Mouse (Mus musculus): ENCODE results near the gene Pop7.

The Pop7 gene

DNA sequence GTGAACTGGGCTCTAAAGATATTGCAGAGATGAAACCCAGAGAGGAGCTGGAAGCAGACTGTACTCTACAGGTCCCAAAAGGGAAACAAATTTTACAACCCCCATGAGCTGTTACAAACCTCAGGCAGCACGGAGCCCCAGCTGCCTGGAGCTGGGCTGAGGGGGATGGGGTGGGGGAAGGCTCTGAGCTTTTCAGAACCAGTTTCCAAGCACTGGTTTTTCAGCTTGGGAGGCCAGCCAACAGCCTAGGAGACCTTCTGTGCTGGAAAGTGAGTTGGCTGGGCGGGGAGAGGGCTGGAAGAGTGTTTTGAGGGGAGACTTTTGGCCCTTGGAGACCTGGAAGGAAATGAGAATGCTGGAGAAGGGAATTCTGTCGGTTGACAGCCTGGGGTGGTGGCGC lies 10.8 kb downstream of the Pop7 start:
- peak; percentile 72 for DNase-seq

DNA sequence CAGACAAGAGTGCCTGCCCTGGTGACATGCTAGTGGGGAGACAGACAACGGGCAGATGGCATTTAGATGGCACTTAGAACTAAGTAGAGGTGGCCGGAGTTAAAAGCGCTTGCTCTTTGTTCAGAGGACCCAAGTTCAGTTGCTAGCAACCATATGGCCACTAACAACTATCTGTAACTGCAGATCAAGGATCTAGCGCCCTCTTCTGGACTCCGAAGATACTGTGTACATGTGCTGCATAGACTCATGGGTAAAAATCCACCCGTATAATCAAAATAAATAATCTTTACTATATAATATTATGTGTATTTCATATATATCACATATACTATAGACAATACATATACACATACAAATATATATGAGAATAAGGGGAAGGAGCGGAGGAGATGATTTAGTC lies 14.7 kb downstream of the Pop7 start:
- no peak for DNase-seq

GRCm38 (mm10) chr5:137485851-137486155 lies 16.5 kb downstream of the Pop7 start:
- DNase-seq, result no peak

DNA sequence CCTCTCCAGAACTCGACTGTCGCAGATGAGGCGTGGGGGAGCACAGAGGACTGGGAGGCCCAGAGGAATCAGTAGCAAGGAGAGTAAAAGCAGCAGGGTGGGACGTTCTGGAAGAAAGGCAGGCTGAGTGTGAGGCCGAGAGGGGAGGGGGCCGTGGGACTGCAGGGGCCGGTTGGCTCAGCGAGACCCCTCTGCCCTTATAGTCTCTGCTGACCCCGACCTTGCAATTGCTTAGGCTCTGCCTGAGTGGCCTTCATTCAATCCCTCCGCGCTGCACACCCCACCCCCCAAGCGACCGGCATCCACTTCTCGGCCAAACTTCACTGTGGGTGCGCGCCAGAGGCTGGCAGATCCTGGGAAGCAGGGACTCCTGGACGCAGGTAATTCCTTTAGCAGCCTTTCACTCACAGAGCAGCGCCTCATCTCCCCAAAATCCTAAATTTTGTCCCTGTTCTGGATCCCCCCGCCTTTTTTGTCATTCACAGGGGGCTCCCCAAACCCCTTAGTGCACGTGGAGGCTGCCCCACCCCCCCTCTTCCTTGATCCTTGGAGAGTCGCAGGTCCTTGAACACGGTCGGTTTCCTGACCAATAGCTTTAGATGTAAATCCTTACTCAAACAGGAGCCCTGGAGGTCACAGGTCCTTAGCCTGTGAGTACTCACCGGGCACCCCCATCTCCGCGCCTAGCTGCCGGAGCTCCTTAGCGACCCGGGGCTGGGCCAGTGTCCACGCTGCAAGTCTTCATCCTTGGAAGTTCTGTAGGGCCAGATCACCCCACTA lies 17.1 kb downstream of the Pop7 start:
- DNase-seq, result no peak

DNA sequence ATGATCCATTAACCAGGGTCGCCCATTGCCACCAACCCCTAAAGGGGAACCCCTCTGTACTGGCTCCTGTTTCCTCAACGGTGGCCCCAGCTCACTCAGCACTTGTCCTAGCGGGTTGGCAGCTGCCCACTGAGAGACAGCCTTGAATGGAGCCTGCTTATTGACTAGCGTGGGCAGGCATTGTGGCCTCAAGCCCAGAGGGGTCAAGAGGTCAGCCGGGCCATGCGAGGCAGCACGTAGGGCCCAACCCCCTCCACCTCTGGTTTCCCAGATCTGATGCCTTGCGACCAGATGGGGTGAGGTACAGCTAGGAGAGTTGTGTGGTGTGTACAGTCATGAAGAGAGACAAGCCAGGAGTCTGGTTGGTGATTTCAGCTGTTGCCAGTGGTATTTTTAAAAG lies 20.4 kb downstream of the Pop7 start:
- peak; percentile 31 for DNase-seq

DNA sequence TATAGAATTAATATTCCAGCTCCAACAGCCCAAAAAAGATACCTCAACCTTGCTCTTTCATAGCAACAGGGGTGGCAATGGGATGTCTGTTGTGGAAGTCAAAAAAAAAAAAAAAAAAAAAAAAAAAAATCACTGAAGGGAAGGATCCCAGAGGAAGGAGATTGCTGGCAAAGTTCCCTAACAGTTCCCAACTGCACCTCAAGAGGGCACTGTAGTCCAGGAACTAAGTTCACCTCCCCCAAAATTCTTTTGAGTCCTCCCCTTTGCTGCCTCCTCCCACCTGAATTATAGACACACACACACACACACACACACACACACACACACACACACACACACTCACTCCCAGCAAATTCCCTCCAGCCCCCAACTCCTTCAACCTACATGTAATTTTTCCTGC lies 21.2 kb downstream of the Pop7 start:
- peak; percentile 94 for DNase-seq

DNA sequence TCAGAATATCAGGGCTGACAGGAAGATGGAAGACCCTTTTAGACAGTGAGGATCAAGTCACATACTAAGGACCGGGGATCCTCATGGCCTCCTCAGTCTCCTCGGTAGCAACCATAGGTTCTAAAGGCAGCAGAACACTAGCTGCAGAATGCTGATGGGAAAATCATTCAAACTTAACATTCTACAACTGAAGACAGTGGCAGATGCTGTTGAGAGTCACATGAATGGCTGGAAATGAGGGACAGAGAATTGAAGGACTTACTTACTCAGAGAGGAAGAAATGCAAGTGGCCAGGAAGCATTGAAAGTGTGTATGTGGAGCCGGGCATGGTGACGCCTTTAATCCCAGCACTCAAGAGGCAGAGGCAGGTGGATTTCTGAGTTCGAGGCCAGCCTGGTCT lies 25.4 kb downstream of the Pop7 start, which contains the start of gene Zan:
Zan (minus strand) TSS at position 101 of the 400 bp plus-strand sequence.
- no peak for DNase-seq

DNA sequence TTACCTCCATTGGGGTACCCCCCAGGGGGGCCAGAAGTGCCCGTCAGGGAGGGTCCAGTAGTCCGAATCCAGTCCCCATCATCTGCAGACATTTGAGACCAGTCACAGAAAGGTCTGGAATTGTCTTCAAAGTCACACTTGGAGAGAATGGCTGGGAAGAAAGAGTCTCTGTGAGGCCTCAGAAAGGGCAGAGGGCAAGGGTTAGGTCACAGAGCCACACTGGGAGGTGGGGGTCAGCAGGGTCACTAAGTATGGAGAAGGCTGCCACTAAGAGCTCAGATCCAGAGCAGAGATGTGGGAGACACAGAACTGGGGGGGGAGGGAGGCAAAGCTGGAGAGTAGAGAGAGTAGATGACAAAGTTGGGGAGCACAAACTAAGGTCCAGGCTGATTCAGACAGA lies 28.0 kb downstream of the Pop7 start:
- DNase-seq, result no peak

- no peak for DNase-seq
These were observed 29.9 kb downstream of the Pop7 start for GRCm38 (mm10) chr5:137472252-137472904.

- DNase-seq, result no peak
These were observed 35.4 kb downstream of the Pop7 start for GRCm38 (mm10) chr5:137466946-137467345.

- DNase-seq, result peak; percentile 29
These were observed 37.3 kb downstream of the Pop7 start for GRCm38 (mm10) chr5:137465049-137465448.

GRCm38 (mm10) chr5:137455866-137456591 lies 46.3 kb downstream of the Pop7 start:
- peak; percentile 52 for DNase-seq

DNA sequence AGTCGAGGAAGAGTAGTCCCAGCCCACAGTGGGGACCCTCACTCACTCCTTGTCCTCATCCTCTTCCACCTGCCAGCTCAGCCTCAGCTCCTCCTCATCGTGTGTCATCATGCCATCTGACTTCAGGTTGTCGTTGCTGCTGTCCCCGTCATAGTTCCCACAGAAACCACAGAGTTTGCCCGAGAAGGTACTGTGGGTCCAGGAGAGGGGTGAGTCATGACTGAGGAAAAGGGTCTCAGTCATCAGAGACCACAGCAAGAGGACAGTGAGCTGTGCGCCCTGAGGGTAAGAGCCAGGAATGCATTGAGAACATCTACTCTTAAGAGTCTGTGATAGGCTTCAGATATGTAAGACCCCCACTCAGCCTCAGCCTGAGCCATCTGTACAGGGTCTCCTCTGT lies 47.1 kb downstream of the Pop7 start:
- no peak for DNase-seq
